Mouse (Mus musculus) lung, postnatal 0 days (tissue): ENCODE measurements around the gene Nppa. TPM values are rescaled to one million over a fixed set of nuclear protein-coding genes. Genes with fewer than 3 reads are reported as not detected.

ENCODE experiments used
- ATAC-seq: fragments of 200-750 bp; cut with Nextera tagmentation; 2 replicates; pipeline ENCODE4 v1.8.0; 2017; ENCODE audit warnings: moderate library complexity
- DNase-seq: peaks from one replicate; pipeline ENCODE4 v3.0.0-alpha.2; 2016; ENCODE audit warnings: low spot score
- H3K27ac ChIP-seq: fragments of 300-500 bp; sonication (generic); 2 replicates; pipeline ENCODE4 v1.5.1; 2014; ENCODE audit warnings: antibody characterized with exemption, mild to moderate bottlenecking, low read length, mixed read lengths
- H3K27me3 ChIP-seq: fragments of 300-500 bp; sonication (generic); replicated peaks from 2 replicates; pipeline ENCODE4 v1.6.1; 2014; ENCODE audit warnings: low read length, mixed read lengths; ENCODE audit not compliant: insufficient read depth
- H3K36me3 ChIP-seq: fragments of 300-500 bp; sonication (generic); 2 replicates; pipeline ENCODE4 v1.6.1; 2014; ENCODE audit warnings: low read length, mixed read lengths; ENCODE audit not compliant: insufficient read depth
- H3K4me1 ChIP-seq: fragments of 300-500 bp; sonication (generic); 2 replicates; pipeline ENCODE4 v1.6.1; 2014; ENCODE audit warnings: antibody characterized with exemption, low read depth, low read length, mixed read lengths; ENCODE audit not compliant: insufficient read depth
- H3K4me2 ChIP-seq: fragments of 300-500 bp; sonication (generic); replicated peaks from 2 replicates; pipeline ENCODE4 v1.6.1; 2014; ENCODE audit warnings: low read depth, mild to moderate bottlenecking, low read length, moderate library complexity, mixed read lengths
- H3K4me3 ChIP-seq: fragments of 300-500 bp; sonication (generic); 2 replicates; pipeline ENCODE4 v1.5.1; 2014; ENCODE audit warnings: low read depth, low read length
- H3K9ac ChIP-seq: fragments of 300-500 bp; sonication (generic); replicated peaks from 2 replicates; pipeline ENCODE4 v1.6.1; 2014; ENCODE audit warnings: low read depth, mild to moderate bottlenecking
- H3K9me3 ChIP-seq: fragments of 300-500 bp; sonication (generic); 2 replicates; pipeline ENCODE4 v1.6.1; 2016; ENCODE audit warnings: low read length, mixed read lengths
- CTCF ChIP-seq: IDR thresholded peaks from 2 replicates; pipeline ENCODE4 v1.5.1; 2016; ENCODE audit warnings: antibody characterized with exemption, mild to moderate bottlenecking
- EP300 ChIP-seq: IDR thresholded peaks from 2 replicates; pipeline ENCODE4 v1.6.1; 2016; ENCODE audit warnings: antibody characterized with exemption, mild to moderate bottlenecking, control low read depth
- WGBS: fragments of 180-500 bp; shearing (Covaris S2); extraction: QIAGEN DNeasy Blood & Tissue Kit; methylation state at CpG from one replicate; pipeline ENCODE4 v1.1.7; 2014; 5-methylcytosine and 5-hydroxymethylcytosine counted together
- polyA plus RNA-seq: library from polyadenylated mRNA; unstranded; fragments of >200 nt; fragmentation: Nextera tagmentation; extraction: Ambion mirVana; gene quantifications from 2 replicates; pipeline ENCODE4 v1.2.1, GENCODE M21; 2015

The Nppa gene
- polyA plus RNA-seq, 1 experiment from 2014 or later, result 2.8 TPM

DNA sequence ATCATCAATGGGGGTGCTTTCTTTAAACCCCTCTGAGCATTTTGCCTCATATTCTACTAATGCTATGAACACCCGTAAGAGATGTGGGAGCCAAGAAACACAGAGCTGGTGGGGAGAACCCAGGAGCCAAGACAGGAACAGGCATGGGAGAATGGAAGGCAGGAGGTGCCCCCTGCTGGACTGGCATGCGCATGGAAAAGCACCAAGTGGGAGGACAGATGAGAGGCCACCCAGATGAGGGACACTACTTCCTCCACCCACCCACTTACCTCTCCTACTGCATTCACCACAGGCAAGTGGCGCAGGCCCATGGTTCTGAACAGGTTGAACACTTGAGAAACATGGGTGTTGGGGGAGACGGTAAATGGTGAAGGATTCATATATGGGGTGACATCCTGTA, 7.9 kb downstream of the Nppa start:
- DNase-seq (peak; percentile 7), ATAC-seq (no peak)
- H3K4me3 ChIP-seq, result no peak overlapping the region
- H3K9ac ChIP-seq, result no peak overlapping the region
- peak; percentile 70 for TF ChIP-seq CTCF
- no peak for TF ChIP-seq EP300
- peaks cover 64% of the 10 kb centered on the region for H3K36me3 ChIP-seq
- H3K27ac ChIP-seq, result no peak overlapping the region
- H3K4me1 ChIP-seq, result no peaks in the 10 kb centered on the region
- 69% methylated on average over 4 of the region's 4 CpGs for WGBS
- H3K27me3 ChIP-seq, result no peaks in the 10 kb centered on the region
- H3K9me3 ChIP-seq, result no peaks in the 10 kb centered on the region
- H3K4me2 ChIP-seq, result no peak overlapping the region

- no peaks in the 10 kb centered on the region for H3K9me3 ChIP-seq
- H3K27ac ChIP-seq, result no peak overlapping the region
- no peak overlapping the region for H3K9ac ChIP-seq
- no peaks in the 10 kb centered on the region for H3K27me3 ChIP-seq
- no peak overlapping the region for H3K4me3 ChIP-seq
- TF ChIP-seq EP300 (no peak), CTCF (no peak)
- no peaks in the 10 kb centered on the region for H3K4me1 ChIP-seq
- ATAC-seq, result no peak
- no peak for DNase-seq
- H3K4me2 ChIP-seq, result no peak overlapping the region
- H3K36me3 ChIP-seq, result peaks cover 73% of the 10 kb centered on the region
- WGBS, result 89% methylated on average over 2 of the region's 2 CpGs
Observed at GRCm38 (mm10) chr4:148009641-148010040, 9.1 kb downstream of the Nppa start.

DNA sequence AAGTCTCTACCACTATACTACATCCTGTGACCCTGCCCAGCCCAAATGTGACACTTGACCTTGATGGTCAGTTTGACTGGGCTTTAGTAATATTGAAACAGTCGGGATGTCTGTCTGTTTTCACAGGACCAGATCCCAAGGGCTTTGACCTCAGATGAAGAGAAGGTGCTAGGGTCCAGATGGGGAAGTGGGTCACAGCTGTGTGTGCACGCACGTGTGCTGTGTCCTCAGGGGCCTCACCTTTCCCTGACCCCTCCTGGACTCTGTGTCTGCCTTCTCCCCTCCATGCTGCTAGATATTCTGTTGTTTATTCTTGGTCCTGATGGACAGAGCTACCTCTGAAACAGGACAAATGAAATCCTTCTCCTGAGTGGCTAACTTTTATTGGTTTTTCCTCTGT, 10.8 kb downstream of the Nppa start:
- Histone ChIP-seq H3K9me3 (no peaks in the 10 kb centered on the region), H3K9ac (no peak overlapping the region), H3K27ac (no peak overlapping the region), H3K4me1 (no peaks in the 10 kb centered on the region), H3K4me3 (no peak overlapping the region), H3K27me3 (no peaks in the 10 kb centered on the region), H3K36me3 (peaks cover 77% of the 10 kb centered on the region; the same call in 1 of the 2 replicates), H3K4me2 (no peak overlapping the region)
- WGBS, result 75% methylated on average over 3 of the region's 3 CpGs
- ATAC-seq (no peak), DNase-seq (no peak)
- TF ChIP-seq EP300, result no peak
- TF ChIP-seq CTCF, result no peak

- H3K9me3 ChIP-seq, result no peaks in the 10 kb centered on the region
- DNase-seq (no peak), ATAC-seq (no peak)
- H3K36me3 ChIP-seq, result peaks cover 76% of the 10 kb centered on the region; the same call in 1 of the 2 replicates
- H3K4me3 ChIP-seq, result no peak overlapping the region
- H3K4me2 ChIP-seq, result no peak overlapping the region
- WGBS, result 91% methylated on average over 4 of the region's 4 CpGs
- no peaks in the 10 kb centered on the region for H3K27me3 ChIP-seq
- no peak overlapping the region for H3K27ac ChIP-seq
- no peak for TF ChIP-seq CTCF
- no peak for TF ChIP-seq EP300
- H3K9ac ChIP-seq, result no peak overlapping the region
- no peaks in the 10 kb centered on the region for H3K4me1 ChIP-seq
Observed at GRCm38 (mm10) chr4:148012216-148012615, 11.7 kb downstream of the Nppa start.

- no peak overlapping the region for H3K4me2 ChIP-seq
- no peak overlapping the region for H3K27ac ChIP-seq
- H3K27me3 ChIP-seq, result no peaks in the 10 kb centered on the region
- no peak for ATAC-seq
- whole genome bisulfite sequencing, result 84% methylated on average over 10 of the region's 10 CpGs
- no peaks in the 10 kb centered on the region for H3K9me3 ChIP-seq
- no peak overlapping the region for H3K4me3 ChIP-seq
- no peak overlapping the region for H3K9ac ChIP-seq
- no peaks in the 10 kb centered on the region for H3K4me1 ChIP-seq
- peaks cover 65% of the 10 kb centered on the region for H3K36me3 ChIP-seq
- TF ChIP-seq CTCF (peak; percentile 58), EP300 (no peak)
- no peak for DNase-seq
Observed at GRCm38 (mm10) chr4:148015418-148015817, 14.9 kb downstream of the Nppa start.

GRCm38 (mm10) chr4:148016981-148017380, 16.5 kb downstream of the Nppa start:
- H3K9me3 ChIP-seq, result no peaks in the 10 kb centered on the region
- H3K4me1 ChIP-seq, result no peaks in the 10 kb centered on the region
- H3K36me3 ChIP-seq, result peaks cover 54% of the 10 kb centered on the region
- no peak overlapping the region for H3K27ac ChIP-seq
- DNase-seq (no peak), ATAC-seq (no peak)
- H3K4me2 ChIP-seq, result no peak overlapping the region
- no peak for TF ChIP-seq CTCF
- WGBS, result 77% methylated on average over 3 of the region's 3 CpGs
- no peak overlapping the region for H3K4me3 ChIP-seq
- H3K27me3 ChIP-seq, result no peaks in the 10 kb centered on the region
- H3K9ac ChIP-seq, result no peak overlapping the region

DNA sequence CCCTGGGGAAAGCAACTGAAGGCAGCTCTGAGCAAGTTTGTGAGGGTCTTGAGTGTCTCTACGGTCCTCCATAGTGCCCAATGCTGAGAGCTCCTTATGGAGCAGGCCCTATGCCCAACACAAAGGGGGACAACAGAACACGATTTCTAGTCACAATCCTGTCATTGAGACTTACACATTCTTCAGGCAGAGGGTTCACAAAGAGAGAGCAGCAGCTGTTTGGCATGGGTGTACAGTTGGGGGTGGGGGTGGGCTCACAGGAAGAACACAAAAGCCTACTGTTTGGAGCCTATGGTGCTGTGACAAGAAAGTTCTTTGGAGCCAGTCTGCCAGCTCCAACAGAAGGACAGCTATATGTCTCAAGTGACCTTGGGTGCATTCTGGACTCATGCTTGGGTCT, 17.9 kb downstream of the Nppa start:
- Histone ChIP-seq H3K27me3 (no peaks in the 10 kb centered on the region), H3K4me3 (no peak overlapping the region), H3K27ac (no peak overlapping the region), H3K36me3 (peaks cover 53% of the 10 kb centered on the region), H3K9ac (no peak overlapping the region), H3K9me3 (no peaks in the 10 kb centered on the region), H3K4me1 (no peaks in the 10 kb centered on the region), H3K4me2 (no peak overlapping the region)
- TF ChIP-seq CTCF (no peak), EP300 (no peak)
- DNase-seq (no peak), ATAC-seq (no peak)
- WGBS, result 65% methylated on average over 2 of the region's 2 CpGs
